Mouse (Mus musculus) kidney, embryonic 16.5 days (tissue): Measurements from ENCODE around the gene Ppm1e. TPM values are rescaled to one million over a fixed set of nuclear protein-coding genes. Genes with fewer than 3 reads are reported as not detected.
A peak's percentile ranks its signal among the peaks of the same experiment; 100 is the strongest.

Experiments
- ATAC-seq: fragments of 200-750 bp; cut with Nextera tagmentation; 2 replicates; pipeline ENCODE4 v1.8.0; 2017; ENCODE audit warnings: moderate TSS enrichment; ENCODE audit not compliant: low FRiP score, low TSS enrichment
- H3K27ac ChIP-seq: fragments of 300-500 bp; sonication (generic); 2 replicates; pipeline ENCODE4 v1.5.1; 2014; ENCODE audit warnings: low read length
- H3K27me3 ChIP-seq: fragments of 300-500 bp; sonication (generic); 2 replicates; pipeline ENCODE4 v1.6.1; 2014; ENCODE audit warnings: low read length, control low read depth, mixed read lengths; ENCODE audit not compliant: insufficient read depth
- H3K36me3 ChIP-seq: fragments of 300-500 bp; sonication (generic); 2 replicates; pipeline ENCODE4 v1.6.1; 2014; ENCODE audit warnings: low read length, control low read depth, mixed read lengths; ENCODE audit not compliant: insufficient read depth
- H3K4me1 ChIP-seq: fragments of 300-500 bp; sonication (generic); 2 replicates; pipeline ENCODE4 v1.6.1; 2014; ENCODE audit warnings: low read length, control low read depth, mixed read lengths; ENCODE audit not compliant: insufficient read depth
- H3K4me2 ChIP-seq: fragments of 300-500 bp; sonication (generic); replicated peaks from 2 replicates; pipeline ENCODE4 v1.6.1; 2014; ENCODE audit warnings: low read depth, low read length
- H3K4me3 ChIP-seq: fragments of 300-500 bp; sonication (generic); 2 replicates; pipeline ENCODE4 v1.5.1; 2014; ENCODE audit warnings: mild to moderate bottlenecking, low read length
- H3K9ac ChIP-seq: fragments of 300-500 bp; sonication (generic); replicated peaks from 2 replicates; pipeline ENCODE4 v1.6.1; 2014; ENCODE audit warnings: low read length
- H3K9me3 ChIP-seq: fragments of 300-500 bp; sonication (generic); 2 replicates; pipeline ENCODE4 v1.6.1; 2016; ENCODE audit warnings: low read length, control low read depth
- WGBS: fragments of 180-500 bp; shearing (Covaris S2); extraction: QIAGEN DNeasy Blood & Tissue Kit; methylation state at CpG from one replicate; pipeline ENCODE4 v1.1.7; 2014; 5-methylcytosine and 5-hydroxymethylcytosine counted together
- polyA plus RNA-seq: library from polyadenylated mRNA; unstranded; fragments of >200 nt; fragmentation: Nextera tagmentation; extraction: Ambion mirVana; gene quantifications from 2 replicates; pipeline ENCODE4 v1.2.1, GENCODE M21; 2015

The Ppm1e gene
- polyA plus RNA-seq, 1 experiment from 2014 or later, result 1.9 TPM

DNA sequence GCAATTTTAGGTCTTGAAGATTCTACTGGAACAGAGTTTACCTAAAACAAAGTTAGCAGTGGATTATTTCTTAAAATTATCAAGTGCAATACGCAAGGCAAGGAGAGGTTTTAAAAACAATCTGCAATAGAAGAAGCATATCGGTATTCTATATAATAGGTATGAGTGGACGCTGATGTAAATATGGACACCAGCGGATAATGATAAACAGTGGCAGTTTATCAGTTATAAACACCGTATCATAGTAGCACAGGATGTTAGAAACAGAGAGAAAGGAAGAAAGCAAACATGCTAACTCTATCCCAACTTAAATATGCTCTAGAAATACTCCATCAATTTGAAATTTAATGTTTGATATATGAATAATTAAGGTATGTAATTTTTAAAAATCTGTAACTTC lies 6.3 kb upstream of the Ppm1e start:
- Histone ChIP-seq H3K4me3 (no peak overlapping the region), H3K9ac (no peak overlapping the region), H3K36me3 (no peaks in the 10 kb centered on the region), H3K27me3 (peaks cover 6% of the 10 kb centered on the region; the same call in 1 of the 2 replicates), H3K4me1 (no peaks in the 10 kb centered on the region), H3K9me3 (no peaks in the 10 kb centered on the region), H3K4me2 (no peak overlapping the region), H3K27ac (no peak overlapping the region)
- WGBS, result 92% methylated on average over 5 of the region's 5 CpGs
- ATAC-seq, result no peak

DNA sequence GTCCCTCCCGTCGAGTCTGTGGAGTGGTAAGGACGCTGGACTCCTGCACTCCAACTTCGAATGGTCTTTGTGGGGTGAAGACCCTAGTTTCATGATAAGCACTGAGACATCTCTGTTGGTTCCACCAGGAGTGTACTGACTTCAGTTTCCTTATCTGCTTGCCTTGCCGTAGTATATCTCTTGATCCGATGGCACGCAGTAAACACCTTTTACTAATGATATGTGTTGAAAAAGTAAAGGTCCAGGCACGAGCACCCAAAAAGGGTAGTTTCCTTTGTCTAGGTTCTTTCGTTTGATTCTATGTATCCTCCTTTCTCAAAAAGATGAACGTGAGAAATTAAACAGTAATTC lies 414 bp upstream of the Ppm1e start:
- ATAC-seq, result no peak
- H3K4me3 ChIP-seq, result peak overlapping the region; percentile 74
- WGBS, result 12% methylated on average over 10 of the region's 10 CpGs
- peak overlapping the region; percentile 97 for H3K4me2 ChIP-seq
- H3K9ac ChIP-seq, result peak overlapping the region; percentile 65
- peaks cover 14% of the 10 kb centered on the region; the same call in 1 of the 2 replicates for H3K4me1 ChIP-seq
- peaks cover 32% of the 10 kb centered on the region for H3K27me3 ChIP-seq
- H3K9me3 ChIP-seq, result no peaks in the 10 kb centered on the region
- H3K36me3 ChIP-seq, result no peaks in the 10 kb centered on the region
- H3K27ac ChIP-seq, result no peak overlapping the region

DNA sequence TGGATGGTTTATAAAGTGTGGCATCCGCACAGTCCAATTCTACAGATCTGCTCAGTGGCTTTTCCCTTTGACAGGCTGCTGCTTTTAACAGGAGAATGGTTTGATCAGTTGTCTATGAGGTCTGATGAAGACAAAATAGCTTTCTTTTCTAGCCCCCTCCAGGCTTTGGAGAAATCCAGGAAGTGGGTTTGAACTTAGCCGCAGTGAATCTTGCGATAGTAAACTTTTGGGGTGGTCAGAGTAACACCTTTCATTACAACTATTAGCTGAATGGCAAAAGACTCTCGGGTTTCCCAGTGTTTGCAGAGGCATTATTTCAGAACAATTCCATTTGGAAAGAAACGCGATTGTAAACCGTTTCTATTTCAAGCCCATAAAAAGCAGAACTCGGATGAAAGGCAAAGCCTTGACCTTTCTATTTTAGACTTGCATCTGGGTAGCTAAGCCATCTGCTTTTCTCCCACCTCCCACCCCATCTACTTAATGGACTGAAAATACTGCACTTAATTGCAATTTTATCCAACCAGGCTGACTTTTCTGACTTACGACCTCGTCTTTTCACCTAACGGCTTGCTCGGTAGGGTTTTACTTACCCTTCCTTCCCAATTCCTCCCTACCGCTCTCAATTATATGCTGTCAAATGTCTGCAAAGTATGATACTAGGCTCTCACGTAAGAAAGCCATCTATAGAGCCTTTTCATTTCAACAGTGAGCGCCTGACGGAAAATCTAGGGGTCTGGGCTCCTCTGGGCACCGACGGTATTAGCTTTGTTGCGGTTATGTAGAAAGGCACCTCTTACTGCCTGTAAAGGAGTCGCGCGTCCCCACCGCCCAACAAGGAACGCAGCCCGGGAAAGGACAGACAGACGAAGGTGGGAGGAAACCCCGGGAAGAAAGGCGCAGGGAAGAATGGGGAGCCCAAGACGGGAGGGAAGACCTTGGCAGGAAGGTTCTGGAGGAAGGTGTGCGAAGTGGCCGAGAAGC lies 1.2 kb downstream of the Ppm1e start:
- Histone ChIP-seq H3K36me3 (no peaks in the 10 kb centered on the region), H3K4me3 (peak overlapping the region; percentile 74), H3K27me3 (peaks cover 32% of the 10 kb centered on the region), H3K9me3 (no peaks in the 10 kb centered on the region), H3K4me1 (peaks cover 14% of the 10 kb centered on the region; the same call in 1 of the 2 replicates), H3K4me2 (peak overlapping the region; percentile 97), H3K27ac (no peak overlapping the region), H3K9ac (peak overlapping the region; percentile 65)
- 4% methylated on average over 31 of the region's 31 CpGs for whole genome bisulfite sequencing
- peak; percentile 49; the same call in 1 of the 2 replicates for ATAC-seq

DNA sequence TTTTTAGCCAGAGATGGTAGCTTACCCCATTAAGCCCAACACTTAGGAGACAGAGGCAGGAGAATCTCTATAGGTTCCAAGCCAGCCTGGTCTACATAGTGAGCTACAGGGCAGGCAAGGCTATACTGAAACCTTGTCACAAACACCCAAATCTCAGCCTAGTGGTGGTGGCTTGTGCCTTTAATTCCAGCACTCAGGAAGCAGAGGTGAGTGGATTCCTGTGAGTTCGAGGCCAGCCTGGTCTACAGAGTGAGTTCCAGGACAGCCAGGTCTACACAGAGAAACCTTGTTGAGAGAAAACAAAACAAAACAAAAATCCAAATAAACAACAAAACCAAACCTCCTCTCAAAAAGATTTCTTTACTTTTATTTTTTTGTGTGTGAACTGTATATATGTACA lies 4.0 kb downstream of the Ppm1e start:
- H3K27ac ChIP-seq, result no peak overlapping the region
- H3K27me3 ChIP-seq, result peaks cover 23% of the 10 kb centered on the region
- H3K36me3 ChIP-seq, result no peaks in the 10 kb centered on the region
- H3K4me3 ChIP-seq, result no peak overlapping the region
- peaks cover 14% of the 10 kb centered on the region; the same call in 1 of the 2 replicates for H3K4me1 ChIP-seq
- no peak overlapping the region for H3K4me2 ChIP-seq
- WGBS, result 88% methylated on average over 1 of the region's 1 CpGs
- H3K9me3 ChIP-seq, result no peaks in the 10 kb centered on the region
- ATAC-seq, result no peak
- no peak overlapping the region for H3K9ac ChIP-seq

DNA sequence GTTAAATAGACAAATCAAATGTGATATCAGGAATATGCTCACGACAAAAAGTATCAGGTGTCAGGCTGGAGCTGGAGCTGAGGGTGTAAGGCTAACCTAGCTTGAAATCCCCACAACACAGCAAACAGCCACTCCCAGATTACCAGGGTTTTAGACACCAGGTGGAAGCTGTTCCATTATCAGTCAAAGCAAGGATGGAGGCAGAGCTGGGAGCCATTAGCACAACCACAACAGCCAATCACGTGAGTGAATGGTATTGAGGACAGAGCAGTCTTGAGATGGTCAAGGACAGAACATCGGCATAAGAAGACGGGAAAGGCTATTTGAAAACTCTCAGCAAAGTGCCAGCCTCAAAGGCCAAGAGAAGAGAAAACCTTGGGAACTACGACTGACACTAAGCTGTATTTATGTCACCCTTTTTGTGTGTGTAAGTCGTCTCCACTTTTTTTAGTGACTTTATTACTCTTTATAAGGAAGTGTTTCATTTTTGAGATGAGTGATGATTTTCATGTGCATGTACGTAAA lies 5.1 kb downstream of the Ppm1e start:
- ATAC-seq, result no peak

DNA sequence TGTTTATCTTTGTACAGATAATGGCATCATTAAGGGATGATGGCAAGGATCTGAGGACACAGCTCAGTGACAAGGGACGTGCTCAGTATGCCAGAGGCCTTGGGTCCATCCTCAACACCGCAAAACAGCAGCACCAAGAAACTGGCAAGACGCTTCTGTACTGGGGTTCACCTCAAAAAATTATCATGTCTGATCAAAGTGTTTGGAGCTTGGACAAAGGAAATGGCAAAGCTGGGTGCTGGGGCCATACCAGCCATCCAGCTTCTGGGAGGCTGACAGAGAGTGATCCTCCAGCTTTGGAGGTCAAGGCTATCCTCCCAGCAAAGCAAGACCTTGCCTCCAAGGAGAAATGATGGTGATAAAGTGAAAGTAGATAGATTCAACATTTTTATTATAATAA lies 32.4 kb downstream of the Ppm1e start:
- WGBS, result 90% methylated on average over 3 of the region's 3 CpGs
- Histone ChIP-seq H3K9me3 (no peaks in the 10 kb centered on the region), H3K4me2 (no peak overlapping the region), H3K4me3 (no peak overlapping the region), H3K27me3 (no peaks in the 10 kb centered on the region), H3K4me1 (no peaks in the 10 kb centered on the region), H3K9ac (no peak overlapping the region), H3K36me3 (no peaks in the 10 kb centered on the region), H3K27ac (no peak overlapping the region)
- no peak for ATAC-seq

More for the DNA sequence above, 5.1 kb downstream of the Ppm1e start:
- WGBS, result 82% methylated on average over 7 of the region's 7 CpGs
- Histone ChIP-seq H3K9ac (no peak overlapping the region), H3K27me3 (peaks cover 16% of the 10 kb centered on the region), H3K4me3 (no peak overlapping the region), H3K36me3 (no peaks in the 10 kb centered on the region), H3K4me1 (peaks cover 14% of the 10 kb centered on the region; the same call in 1 of the 2 replicates), H3K27ac (no peak overlapping the region), H3K4me2 (no peak overlapping the region), H3K9me3 (no peaks in the 10 kb centered on the region)

DNA sequence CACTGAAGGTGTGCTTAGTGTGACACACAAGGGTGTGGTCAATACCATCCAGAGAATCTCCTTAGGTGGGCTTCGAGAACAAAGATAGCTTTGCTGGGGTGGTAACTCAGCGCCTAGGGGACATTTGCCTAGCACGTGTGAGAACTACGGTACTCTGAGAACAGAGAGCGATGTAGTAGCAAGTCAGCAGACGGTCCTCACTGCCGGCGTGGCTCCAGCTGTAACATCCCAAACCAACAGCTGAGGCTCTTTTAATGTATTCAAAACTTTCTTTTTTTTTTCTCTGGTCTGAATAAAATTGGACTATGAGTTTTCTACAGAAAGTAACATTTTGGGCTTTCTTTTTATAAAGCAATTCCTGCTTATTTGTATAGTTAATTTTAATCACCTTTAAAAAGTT lies 36.3 kb downstream of the Ppm1e start:
- Histone ChIP-seq H3K27ac (no peak overlapping the region), H3K36me3 (no peaks in the 10 kb centered on the region), H3K27me3 (no peaks in the 10 kb centered on the region), H3K4me2 (no peak overlapping the region), H3K4me1 (no peaks in the 10 kb centered on the region), H3K9ac (no peak overlapping the region), H3K9me3 (no peaks in the 10 kb centered on the region), H3K4me3 (no peak overlapping the region)
- WGBS, result 63% methylated on average over 8 of the region's 8 CpGs
- no peak for ATAC-seq

DNA sequence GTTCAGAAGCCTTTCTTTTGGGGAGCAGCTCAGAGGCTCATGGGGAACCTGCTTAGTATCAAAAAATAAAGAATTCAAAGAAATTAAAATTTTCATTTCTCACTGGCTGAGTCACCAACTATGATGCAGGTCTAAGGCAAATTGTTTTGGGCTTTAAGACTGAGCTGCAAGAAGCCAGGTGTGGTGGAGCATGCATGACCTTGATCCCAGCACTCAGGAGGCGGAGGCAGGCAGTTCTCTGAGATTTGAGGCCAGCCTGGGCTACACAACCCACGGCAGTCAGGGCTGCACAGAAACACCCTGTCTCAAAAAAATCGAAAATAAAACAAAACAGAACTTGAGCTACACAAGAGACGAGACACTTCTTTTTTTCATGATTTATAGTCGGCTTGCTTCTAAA lies 38.8 kb downstream of the Ppm1e start:
- H3K9me3 ChIP-seq, result no peaks in the 10 kb centered on the region
- no peak overlapping the region for H3K4me3 ChIP-seq
- WGBS, result 46% methylated on average over 5 of the region's 5 CpGs
- no peak overlapping the region for H3K27ac ChIP-seq
- H3K27me3 ChIP-seq, result no peaks in the 10 kb centered on the region
- no peak for ATAC-seq
- H3K9ac ChIP-seq, result no peak overlapping the region
- no peak overlapping the region for H3K4me2 ChIP-seq
- no peaks in the 10 kb centered on the region for H3K36me3 ChIP-seq
- H3K4me1 ChIP-seq, result no peaks in the 10 kb centered on the region

DNA sequence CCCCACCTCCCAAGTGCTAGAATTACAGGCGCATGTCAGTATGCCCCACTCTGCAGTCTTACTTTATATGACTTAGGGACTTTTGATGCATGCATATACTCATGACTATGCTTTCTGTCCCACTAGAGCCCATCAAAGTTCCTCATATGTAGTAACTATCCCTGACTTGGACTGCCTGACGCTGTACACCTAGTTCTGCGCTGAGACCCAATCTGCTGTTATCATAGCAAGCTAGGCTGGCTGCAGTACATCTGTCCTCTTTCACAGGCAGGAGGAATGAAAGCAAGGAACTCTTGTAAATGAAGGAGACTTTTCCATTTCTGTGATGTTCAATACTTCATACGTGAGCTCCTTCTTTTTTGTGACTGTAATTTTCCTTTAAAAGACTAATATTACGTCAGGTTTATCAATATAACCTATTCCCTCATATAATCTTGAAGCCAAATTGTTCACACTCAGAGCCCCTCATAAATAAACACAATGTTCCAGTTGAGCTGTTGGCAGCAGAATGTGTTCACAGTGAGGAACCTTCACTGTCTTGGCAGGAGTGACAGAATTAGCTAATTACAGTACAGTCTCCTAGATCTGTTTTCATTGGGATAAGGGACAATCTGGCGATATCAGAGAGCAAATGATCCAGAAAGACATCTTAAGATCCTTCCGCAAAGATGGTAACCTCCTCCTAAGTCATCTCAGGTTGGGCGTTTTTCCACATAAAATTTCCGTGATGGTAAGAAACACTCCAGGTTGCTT lies 39.7 kb downstream of the Ppm1e start:
- Histone ChIP-seq H3K27ac (no peak overlapping the region), H3K9ac (no peak overlapping the region), H3K4me2 (no peak overlapping the region), H3K36me3 (no peaks in the 10 kb centered on the region), H3K4me3 (no peak overlapping the region), H3K27me3 (no peaks in the 10 kb centered on the region), H3K9me3 (no peaks in the 10 kb centered on the region), H3K4me1 (no peaks in the 10 kb centered on the region)
- no peak for ATAC-seq
- 74% methylated on average over 9 of the region's 9 CpGs for WGBS
